Mouse (Mus musculus) neural tube, embryonic 15.5 days (tissue): ENCODE measurements around the gene Rasl10a. TPM values are rescaled to one million over a fixed set of nuclear protein-coding genes. Genes with fewer than 3 reads are reported as not detected.
A peak's percentile ranks its signal among the peaks of the same experiment; 100 is the strongest.

Experiments used
- ATAC-seq: fragments of 200-750 bp; cut with Nextera tagmentation; 2 replicates; pipeline ENCODE4 v1.8.0; 2017; ENCODE audit warnings: mild to moderate bottlenecking, moderate TSS enrichment, moderate library complexity; ENCODE audit not compliant: low FRiP score
- H3K27ac ChIP-seq: fragments of 300-500 bp; sonication (generic); replicated peaks from 2 replicates; pipeline ENCODE4 v1.5.1; 2015; ENCODE audit warnings: mild to moderate bottlenecking, inconsistent platforms
- H3K27me3 ChIP-seq: fragments of 300-500 bp; sonication (generic); replicated peaks from 2 replicates; pipeline ENCODE4 v1.6.1; 2015; ENCODE audit warnings: inconsistent platforms
- H3K36me3 ChIP-seq: fragments of 300-500 bp; sonication (generic); 2 replicates; pipeline ENCODE4 v1.6.1; 2015; ENCODE audit warnings: inconsistent platforms
- H3K4me1 ChIP-seq: fragments of 300-500 bp; sonication (generic); 2 replicates; pipeline ENCODE4 v1.6.1; 2015; ENCODE audit warnings: inconsistent platforms
- H3K4me2 ChIP-seq: fragments of 300-500 bp; sonication (generic); 2 replicates; pipeline ENCODE4 v1.6.1; 2015; ENCODE audit warnings: inconsistent platforms, mild to moderate bottlenecking, moderate library complexity
- H3K4me3 ChIP-seq: fragments of 300-500 bp; sonication (generic); replicated peaks from 2 replicates; pipeline ENCODE4 v1.5.1; 2015; ENCODE audit warnings: mild to moderate bottlenecking, inconsistent platforms
- H3K9ac ChIP-seq: fragments of 300-500 bp; sonication (generic); replicated peaks from 2 replicates; pipeline ENCODE4 v1.6.1; 2015; ENCODE audit warnings: mild to moderate bottlenecking, inconsistent platforms
- H3K9me3 ChIP-seq: fragments of 300-500 bp; sonication (generic); replicated peaks from 2 replicates; pipeline ENCODE4 v1.6.1; 2016; ENCODE audit warnings: inconsistent platforms
- WGBS: fragments of 180-500 bp; shearing (Covaris S2); methylation state at CpG from one replicate; pipeline ENCODE4 v1.1.7; 2015; ENCODE audit warnings: mixed read lengths; 5-methylcytosine and 5-hydroxymethylcytosine counted together
- polyA plus RNA-seq: library from polyadenylated mRNA; unstranded; fragments of >200 nt; fragmentation: Nextera tagmentation; extraction: Ambion mirVana; gene quantifications from 2 replicates; pipeline ENCODE4 v1.2.1, GENCODE M21; 2015

Gene Rasl10a
- polyA plus RNA-seq, 1 experiment from 2014 or later = 2.8 TPM

- WGBS = 69% methylated on average over 8 of the region's 8 CpGs
- peak overlapping the region; percentile 97 for H3K4me3 ChIP-seq
Measured at GRCm38 (mm10) chr11:5096480-5097020, 38.6 kb downstream of the Rasl10a start.

GRCm38 (mm10) chr11:5098035-5098735 lies 40.3 kb downstream of the Rasl10a start:
- H3K27me3 ChIP-seq = no peaks in the 10 kb centered on the region
- peak overlapping the region; percentile 100 for H3K27ac ChIP-seq
- no peaks in the 10 kb centered on the region for H3K9me3 ChIP-seq
- WGBS = under 1% methylated on average over 43 of the region's 44 CpGs
- peaks cover 45% of the 10 kb centered on the region for H3K4me1 ChIP-seq
- H3K4me3 ChIP-seq = peak overlapping the region; percentile 97
- H3K36me3 ChIP-seq = 0 out of 2 replicates have a peak, but pooled peaks cover 3% of the 10 kb centered on the region
- H3K4me2 ChIP-seq = peak overlapping the region; percentile 72
- H3K9ac ChIP-seq = peak overlapping the region; percentile 93
- peak; percentile 10; the same call in 1 of the 2 replicates for ATAC-seq

More at GRCm38 (mm10) chr11:5096480-5097020, 38.6 kb downstream of the Rasl10a start:
- Histone ChIP-seq H3K27ac (no peak overlapping the region), H3K27me3 (no peaks in the 10 kb centered on the region), H3K4me1 (peaks cover 44% of the 10 kb centered on the region), H3K9ac (no peak overlapping the region), H3K9me3 (no peaks in the 10 kb centered on the region), H3K4me2 (peak overlapping the region; percentile 72), H3K36me3 (peaks cover 13% of the 10 kb centered on the region)
- ATAC-seq = no peak

GRCm38 (mm10) chr11:5098736-5099542 lies 41.0 kb downstream of the Rasl10a start, which contains the start of the genes Rhbdd3 and Ewsr1:
TSS of gene Rhbdd3 (plus strand) at chr11:5098926.
TSS of gene Ewsr1 (minus strand) at chr11:5099266.
- Histone ChIP-seq H3K4me1 (peaks cover 45% of the 10 kb centered on the region), H3K4me2 (peak within 1 kb of the TSS; percentile 72), H3K4me3 (peak within 1 kb of the TSS; percentile 97), H3K27me3 (no peaks in the 10 kb centered on the region), H3K9ac (peak within 1 kb of the TSS; percentile 93), H3K9me3 (no peaks in the 10 kb centered on the region), H3K27ac (peak within 1 kb of the TSS; percentile 100), H3K36me3 (0 out of 2 replicates have a peak, but pooled peaks cover under 1% of the 10 kb centered on the region)
- peak; percentile 91 for ATAC-seq
- WGBS = under 1% methylated on average over 92 of the region's 92 CpGs

- ATAC-seq = peak; percentile 79
- peaks cover 42% of the 10 kb centered on the region for H3K4me1 ChIP-seq
- no peaks in the 10 kb centered on the region for H3K9me3 ChIP-seq
- peak overlapping the region; percentile 97 for H3K4me3 ChIP-seq
- H3K36me3 ChIP-seq = peaks cover 7% of the 10 kb centered on the region; the same call in 1 of the 2 replicates
- peak overlapping the region; percentile 100 for H3K27ac ChIP-seq
- no peaks in the 10 kb centered on the region for H3K27me3 ChIP-seq
- 0% methylated on average over 30 of the region's 31 CpGs for WGBS
- H3K9ac ChIP-seq = peak overlapping the region; percentile 93
- H3K4me2 ChIP-seq = peak overlapping the region; percentile 72
Measured at GRCm38 (mm10) chr11:5099576-5100183, 41.8 kb downstream of the Rasl10a start.

- Histone ChIP-seq H3K27ac (peak overlapping the region; percentile 100), H3K4me3 (peak overlapping the region; percentile 97), H3K9me3 (no peaks in the 10 kb centered on the region), H3K9ac (peak overlapping the region; percentile 93), H3K4me1 (peaks cover 42% of the 10 kb centered on the region), H3K36me3 (peaks cover 10% of the 10 kb centered on the region; the same call in 1 of the 2 replicates), H3K27me3 (no peaks in the 10 kb centered on the region), H3K4me2 (peak overlapping the region; percentile 72)
- no peak for ATAC-seq
- under 1% methylated on average over 7 of the region's 7 CpGs for WGBS
Measured at GRCm38 (mm10) chr11:5100283-5100682, 42.4 kb downstream of the Rasl10a start.

- Histone ChIP-seq H3K9ac (peak overlapping the region; percentile 93), H3K27ac (peak overlapping the region; percentile 100), H3K9me3 (no peaks in the 10 kb centered on the region), H3K27me3 (no peaks in the 10 kb centered on the region), H3K4me3 (peak overlapping the region; percentile 97), H3K36me3 (peaks cover 15% of the 10 kb centered on the region; the same call in 1 of the 2 replicates), H3K4me1 (peaks cover 41% of the 10 kb centered on the region), H3K4me2 (peak overlapping the region; percentile 72)
- ATAC-seq = no peak
- 38% methylated on average over 5 of the region's 5 CpGs for WGBS
Measured at GRCm38 (mm10) chr11:5100801-5101200, 42.9 kb downstream of the Rasl10a start.

GRCm38 (mm10) chr11:5101641-5102040 lies 43.7 kb downstream of the Rasl10a start:
- H3K27ac ChIP-seq = no peak overlapping the region; the same call in 1 of the 2 replicates
- H3K36me3 ChIP-seq = peaks cover 15% of the 10 kb centered on the region; the same call in 1 of the 2 replicates
- H3K9ac ChIP-seq = no peak overlapping the region
- H3K9me3 ChIP-seq = no peaks in the 10 kb centered on the region
- WGBS = 76% methylated on average over 6 of the region's 6 CpGs
- no peaks in the 10 kb centered on the region for H3K27me3 ChIP-seq
- H3K4me1 ChIP-seq = peaks cover 33% of the 10 kb centered on the region
- H3K4me3 ChIP-seq = no peak overlapping the region
- ATAC-seq = no peak
- peak overlapping the region; percentile 72 for H3K4me2 ChIP-seq

- no peaks in the 10 kb centered on the region for H3K9me3 ChIP-seq
- no peak for ATAC-seq
- H3K27me3 ChIP-seq = no peaks in the 10 kb centered on the region
- no peak overlapping the region for H3K4me2 ChIP-seq
- H3K36me3 ChIP-seq = peaks cover 15% of the 10 kb centered on the region; the same call in 1 of the 2 replicates
- H3K4me3 ChIP-seq = no peak overlapping the region
- 86% methylated on average over 7 of the region's 7 CpGs for WGBS
- peaks cover 25% of the 10 kb centered on the region for H3K4me1 ChIP-seq
- no peak overlapping the region for H3K9ac ChIP-seq
- no peak overlapping the region for H3K27ac ChIP-seq
Measured at GRCm38 (mm10) chr11:5102384-5102783, 44.5 kb downstream of the Rasl10a start.

GRCm38 (mm10) chr11:5103986-5104509 lies 46.1 kb downstream of the Rasl10a start:
- no peak overlapping the region for H3K4me3 ChIP-seq
- no peak overlapping the region for H3K9ac ChIP-seq
- no peak for ATAC-seq
- H3K27ac ChIP-seq = no peak overlapping the region
- no peaks in the 10 kb centered on the region for H3K9me3 ChIP-seq
- H3K4me2 ChIP-seq = no peak overlapping the region
- peaks cover 15% of the 10 kb centered on the region; the same call in 1 of the 2 replicates for H3K36me3 ChIP-seq
- 96% methylated on average over 4 of the region's 4 CpGs for WGBS
- no peaks in the 10 kb centered on the region for H3K27me3 ChIP-seq
- peaks cover 20% of the 10 kb centered on the region for H3K4me1 ChIP-seq

- Histone ChIP-seq H3K9ac (no peak overlapping the region), H3K36me3 (peaks cover 9% of the 10 kb centered on the region; the same call in 1 of the 2 replicates), H3K27ac (no peak overlapping the region), H3K4me1 (no peaks in the 10 kb centered on the region), H3K9me3 (no peaks in the 10 kb centered on the region), H3K27me3 (no peaks in the 10 kb centered on the region), H3K4me2 (no peak overlapping the region), H3K4me3 (no peak overlapping the region)
- 78% methylated on average over 8 of the region's 8 CpGs for WGBS
- no peak for ATAC-seq
Measured at GRCm38 (mm10) chr11:5109441-5109840, 51.5 kb downstream of the Rasl10a start.
